Mouse (Mus musculus): ENCODE measurements around the gene Meis3.

The Meis3 gene

DNA sequence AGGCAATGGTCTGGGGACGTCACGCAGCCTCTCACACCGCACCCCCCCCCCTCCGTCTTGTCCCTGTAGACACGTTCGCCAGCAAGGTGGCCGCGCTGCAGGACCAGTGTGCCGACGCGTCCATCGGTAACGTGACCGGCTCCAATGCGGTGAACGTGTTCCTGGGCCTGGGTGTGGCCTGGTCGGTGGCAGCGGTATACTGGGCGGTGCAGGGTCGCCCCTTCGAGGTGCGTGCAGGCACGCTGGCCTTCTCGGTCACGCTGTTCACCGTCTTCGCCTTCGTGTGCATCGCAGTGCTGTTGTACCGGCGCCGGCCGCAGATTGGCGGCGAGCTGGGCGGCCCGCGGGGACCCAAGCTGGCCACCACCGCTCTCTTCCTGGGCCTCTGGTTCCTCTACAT lies 16.2 kb upstream of the Meis3 start:
- no peak for DNase-seq (ENCODE audit: low read depth, low spot score)

DNA sequence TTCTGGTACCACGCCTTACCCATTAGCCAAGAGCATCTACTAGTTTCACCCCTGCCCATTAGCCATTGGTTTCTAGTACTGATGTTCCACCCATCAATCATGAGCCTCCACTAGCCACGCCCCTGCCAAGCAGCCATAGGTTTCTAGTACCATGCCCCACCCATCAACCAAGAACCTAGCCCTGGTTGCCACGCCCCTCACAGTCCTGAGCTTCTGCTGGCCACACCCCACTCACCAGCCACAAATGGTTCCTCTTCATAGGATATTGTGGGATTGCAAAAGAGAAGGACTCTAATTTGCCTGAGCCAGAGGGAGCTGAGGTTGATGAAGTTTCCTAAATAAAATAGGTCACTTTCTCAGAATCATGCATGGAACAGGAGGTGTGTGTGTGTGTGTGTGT lies 14.2 kb upstream of the Meis3 start:
- no peak for DNase-seq (ENCODE audit: low read depth, low spot score)

DNA sequence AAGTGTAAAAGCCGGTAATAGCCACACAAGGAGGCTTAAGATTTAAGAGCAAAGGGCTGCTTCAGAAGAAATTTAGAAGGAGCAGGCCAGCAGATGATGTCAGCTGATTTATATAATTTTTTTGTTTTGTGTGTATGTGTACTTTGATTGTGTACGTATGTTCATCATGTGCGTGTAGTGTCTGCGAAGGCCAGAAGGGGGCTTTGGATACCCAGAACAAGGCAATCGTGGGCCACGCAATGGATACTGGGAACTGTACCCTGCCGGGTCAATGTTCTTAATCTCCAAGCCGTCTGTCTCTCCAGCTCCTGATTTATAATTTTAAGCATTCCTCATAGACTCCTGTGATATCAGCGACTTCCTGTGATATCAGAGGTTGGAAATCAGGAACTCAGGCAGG lies 13.6 kb upstream of the Meis3 start:
- DNase-seq (ENCODE audit: low read depth, low spot score) = no peak

DNA sequence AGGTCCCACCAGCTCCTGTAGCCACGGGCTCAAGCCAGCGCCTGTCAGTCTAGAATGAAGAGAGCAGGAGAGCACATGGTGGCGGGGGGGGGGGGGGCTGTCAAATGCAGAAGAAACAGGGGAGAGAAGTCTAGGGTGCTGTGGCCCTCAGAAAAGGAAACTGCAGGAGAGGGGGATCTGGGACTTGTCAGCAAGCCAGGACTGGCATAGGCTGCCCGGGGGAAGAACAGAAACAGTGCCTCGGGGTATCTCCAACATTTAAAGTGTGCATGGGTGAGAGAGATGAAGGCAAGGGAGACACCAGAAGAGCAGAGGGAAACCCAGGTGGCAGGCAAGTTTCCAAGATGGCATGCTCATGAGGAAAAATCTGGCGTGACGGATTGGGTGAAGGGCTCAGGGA lies 12.9 kb upstream of the Meis3 start:
- DNase-seq (ENCODE audit: low read depth, low spot score) = no peak

DNA sequence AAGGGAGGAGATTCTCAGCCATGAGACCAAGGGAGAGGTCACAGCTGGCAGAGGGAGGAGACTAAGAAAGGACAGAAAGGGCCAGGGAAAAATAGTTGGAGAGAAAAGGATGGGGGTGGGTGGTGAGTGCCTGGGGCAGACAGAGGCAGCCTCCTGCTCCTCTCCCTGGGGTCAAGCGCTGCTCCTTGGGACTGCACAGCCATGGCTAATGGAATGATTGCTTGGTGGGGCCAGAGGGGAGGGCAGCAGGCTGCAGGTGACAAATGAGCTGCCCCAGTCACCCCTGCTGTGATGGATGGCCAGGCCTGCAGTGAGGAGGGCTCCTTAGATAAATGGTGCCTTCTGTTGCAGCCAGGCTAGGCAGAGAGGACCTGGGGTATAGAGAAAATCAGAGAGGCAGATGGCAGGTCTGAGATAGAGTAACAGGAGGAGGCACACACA lies 2.7 kb upstream of the Meis3 start:
- no peak for DNase-seq (ENCODE audit: low read depth, low spot score)

DNA sequence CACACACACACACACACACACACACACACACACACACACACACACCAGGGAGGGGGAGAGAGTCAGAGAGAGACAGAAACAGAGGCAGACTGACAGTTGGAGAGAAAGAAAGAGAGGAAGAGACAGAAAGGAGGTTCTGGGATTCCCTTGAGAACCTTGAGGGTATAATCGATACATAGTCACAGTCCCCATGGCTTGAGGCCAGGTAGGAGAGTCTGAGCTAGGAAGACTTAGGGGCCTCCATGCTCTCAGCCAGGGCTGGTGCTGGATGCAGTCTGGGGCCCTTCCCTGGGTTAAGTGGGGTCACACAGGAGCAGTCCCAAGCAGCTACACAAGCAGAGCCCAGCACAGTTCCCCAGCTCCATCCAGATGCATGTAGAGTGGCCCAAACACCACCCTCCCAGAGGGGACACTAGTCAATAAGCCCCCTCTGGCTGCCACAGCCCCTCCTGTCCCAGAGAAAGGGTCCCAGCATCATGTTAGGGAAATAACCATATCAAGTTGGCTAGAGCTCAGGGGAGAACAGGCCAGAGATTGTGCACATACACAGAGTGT lies 2.2 kb upstream of the Meis3 start:
- DNase-seq (ENCODE audit: low read depth, low spot score) = no peak

DNA sequence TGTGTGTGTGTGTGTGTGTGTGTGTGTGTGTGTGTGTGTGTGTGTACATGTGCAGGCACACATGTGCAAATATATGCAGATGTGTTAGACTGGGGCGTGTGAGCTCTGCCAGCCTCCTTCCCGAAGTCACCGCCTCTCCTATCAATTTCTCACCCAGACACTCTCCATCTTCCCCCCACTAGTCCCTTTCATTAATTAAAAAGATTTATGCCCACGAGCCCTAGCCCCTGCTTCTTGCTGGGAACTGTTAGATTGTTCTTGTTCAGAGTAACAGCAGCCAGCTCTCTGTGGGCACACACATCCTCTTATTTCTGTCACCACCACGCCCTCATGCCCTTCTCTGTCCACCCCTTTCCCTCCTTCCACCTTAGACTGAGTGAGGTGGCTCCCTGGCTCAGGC lies 1.7 kb upstream of the Meis3 start:
- DNase-seq (ENCODE audit: low read depth, low spot score) = no peak

DNA sequence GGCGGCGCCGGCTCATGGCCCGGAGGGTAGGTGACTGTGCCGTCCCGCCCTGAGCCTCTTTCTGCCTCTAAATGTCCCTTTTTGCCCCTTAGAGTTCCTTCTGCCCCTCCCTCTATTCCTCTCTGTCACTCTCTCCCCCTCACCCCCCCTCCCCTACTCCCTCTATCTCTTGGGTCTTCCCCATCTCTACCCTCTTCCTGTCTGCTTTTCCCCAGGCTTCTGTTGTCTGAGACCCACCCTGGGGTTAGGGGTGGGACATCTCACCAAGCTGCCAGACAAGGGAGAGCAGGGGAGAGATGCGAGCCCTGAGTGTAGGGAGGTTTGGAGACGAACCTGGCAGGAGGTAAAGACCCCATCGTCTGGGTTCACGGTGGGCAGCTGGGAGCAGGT lies 647 bp downstream of the Meis3 start:
- DNase-seq (ENCODE audit: low read depth, low spot score) = no peak

DNA sequence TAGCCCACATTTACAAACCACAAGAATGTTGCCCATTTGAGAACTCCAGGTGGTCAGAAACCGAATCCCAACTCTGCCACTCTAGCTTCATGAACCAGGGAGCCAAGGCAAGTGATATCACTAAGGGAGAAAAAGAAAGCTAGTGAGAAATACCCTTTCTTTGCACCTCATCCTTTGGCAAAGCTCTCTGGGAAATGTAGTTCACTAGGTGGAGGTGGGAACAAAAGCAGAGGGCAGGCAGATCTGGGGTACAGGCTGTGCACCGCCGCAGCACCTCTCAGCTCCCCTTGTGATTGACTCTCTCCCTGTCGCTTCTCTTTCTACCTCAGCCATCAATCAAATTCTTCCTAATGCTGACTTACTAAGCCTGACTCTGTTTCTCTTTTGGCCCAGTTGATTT lies 3.2 kb downstream of the Meis3 start:
- no peak for DNase-seq (ENCODE audit: low read depth, low spot score)

DNA sequence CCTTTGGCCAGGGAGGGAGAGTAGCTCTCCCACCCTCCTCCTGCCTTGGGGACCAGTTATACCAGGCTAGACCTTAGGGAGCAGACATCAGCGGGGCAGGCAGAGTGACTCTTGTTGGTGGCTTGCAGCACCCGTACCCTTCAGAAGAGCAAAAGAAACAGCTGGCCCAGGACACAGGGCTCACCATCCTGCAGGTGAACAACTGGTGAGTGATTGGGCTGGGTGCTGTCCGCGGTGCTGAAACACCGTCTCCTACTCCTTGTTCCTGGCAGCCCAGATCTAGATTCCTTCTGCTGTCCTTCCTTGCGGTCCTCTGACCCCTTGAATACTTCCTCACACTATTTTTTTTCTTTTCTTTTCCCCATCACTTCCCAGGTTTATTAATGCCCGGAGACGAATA lies 8.8 kb downstream of the Meis3 start:
- DNase-seq (ENCODE audit: low read depth, low spot score) = no peak

DNA sequence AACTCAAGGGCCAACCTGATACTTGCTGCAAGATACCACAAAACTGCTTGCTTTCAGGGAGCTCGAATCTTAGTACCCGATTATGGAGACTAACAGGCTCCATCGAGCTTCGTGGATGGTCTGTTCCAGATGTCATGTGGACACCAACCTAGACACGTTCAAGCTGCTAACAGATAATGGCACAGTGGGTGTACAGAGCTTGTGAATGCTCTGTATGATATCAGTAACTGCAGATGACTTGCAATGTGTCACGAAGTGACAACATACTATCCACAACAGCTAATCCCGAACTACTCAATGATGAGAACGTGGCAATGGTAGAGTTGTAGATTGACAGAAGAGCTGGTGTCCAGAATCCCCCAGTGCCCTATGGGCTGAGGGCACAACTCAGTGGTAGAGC lies 12.6 kb downstream of the Meis3 start:
- DNase-seq (ENCODE audit: low read depth, low spot score) = no peak

DNA sequence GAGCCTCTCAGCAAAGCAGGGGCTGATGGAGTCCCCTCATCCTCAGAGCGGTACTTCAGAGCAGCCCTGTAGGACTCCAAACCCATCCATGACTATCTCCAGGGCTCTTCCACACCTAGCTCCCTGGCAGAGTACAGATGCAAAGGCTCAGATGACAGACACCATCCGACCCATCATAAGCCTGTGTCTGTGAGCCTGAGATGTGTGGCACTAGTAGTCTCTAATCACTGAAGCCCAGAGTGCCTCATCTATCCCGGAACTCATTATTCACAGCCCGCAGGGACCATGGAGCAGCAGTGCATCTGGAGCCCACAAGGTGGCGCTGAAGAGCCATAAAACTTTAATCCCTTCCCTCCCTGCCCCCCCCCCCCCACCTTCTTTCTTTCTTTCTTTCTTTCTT lies 17.4 kb downstream of the Meis3 start:
- DNase-seq (ENCODE audit: low read depth, low spot score) = peak; percentile 37

DNA sequence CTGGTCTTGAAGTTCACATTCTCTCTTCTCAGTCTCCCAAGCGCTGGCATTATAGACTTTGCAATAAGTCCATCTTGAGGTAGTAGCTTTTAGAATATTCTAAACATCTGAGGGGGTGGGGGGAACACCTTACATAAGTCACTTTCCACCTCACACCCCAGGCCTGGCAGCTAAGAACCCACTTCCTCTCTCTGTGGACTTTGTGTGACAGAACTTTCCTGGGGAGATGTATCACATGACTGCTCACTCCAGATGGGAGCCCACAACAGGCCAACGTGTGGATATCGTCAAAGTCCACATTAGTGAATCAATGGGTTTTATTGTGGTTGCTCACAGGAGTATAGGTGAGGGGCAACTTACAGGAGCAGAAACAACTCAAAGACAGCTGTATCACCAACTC lies 18.8 kb downstream of the Meis3 start:
- no peak for DNase-seq (ENCODE audit: low read depth, low spot score)

DNA sequence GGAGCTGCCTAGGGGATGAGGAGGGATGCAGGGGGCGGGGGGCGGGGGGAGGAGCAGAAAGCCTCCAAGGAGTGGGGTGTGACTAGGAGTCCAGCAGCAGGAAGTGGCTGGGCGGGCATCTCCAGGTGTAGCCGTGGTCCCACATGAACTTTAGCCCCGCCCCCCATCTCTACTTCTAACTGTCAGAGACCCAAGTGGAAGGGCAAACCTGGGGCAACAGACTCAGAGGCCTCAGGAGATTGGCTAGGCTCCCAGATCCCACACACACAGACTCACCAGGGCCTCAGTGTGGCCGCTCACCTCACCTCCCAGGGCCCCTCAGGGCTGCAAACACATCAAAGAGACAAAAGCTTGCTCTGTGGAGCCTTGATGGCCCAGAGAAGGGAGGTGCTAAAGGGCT lies 21.7 kb downstream of the Meis3 start:
- no peak for DNase-seq (ENCODE audit: low read depth, low spot score)

DNA sequence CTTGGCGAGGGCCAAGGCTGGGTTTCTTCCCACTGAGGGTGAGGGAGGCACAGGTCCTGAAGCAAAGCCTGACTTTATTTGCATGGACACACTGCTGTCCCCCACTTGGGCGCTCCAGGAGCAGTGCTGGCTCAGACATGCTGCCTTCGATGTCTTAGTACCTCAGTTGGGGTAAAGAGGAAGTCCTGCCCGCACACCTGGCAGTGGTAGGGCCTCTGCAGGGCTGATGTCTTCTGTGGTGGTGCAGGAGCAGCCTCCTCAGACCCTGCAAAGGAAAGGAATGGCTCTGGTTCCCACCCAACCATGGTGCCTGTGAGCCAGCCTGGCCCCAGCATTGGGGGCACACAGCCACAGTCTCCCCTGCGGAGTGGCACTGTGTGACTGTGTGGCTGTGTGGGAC lies 22.3 kb downstream of the Meis3 start:
- no peak for DNase-seq (ENCODE audit: low read depth, low spot score)

DNA sequence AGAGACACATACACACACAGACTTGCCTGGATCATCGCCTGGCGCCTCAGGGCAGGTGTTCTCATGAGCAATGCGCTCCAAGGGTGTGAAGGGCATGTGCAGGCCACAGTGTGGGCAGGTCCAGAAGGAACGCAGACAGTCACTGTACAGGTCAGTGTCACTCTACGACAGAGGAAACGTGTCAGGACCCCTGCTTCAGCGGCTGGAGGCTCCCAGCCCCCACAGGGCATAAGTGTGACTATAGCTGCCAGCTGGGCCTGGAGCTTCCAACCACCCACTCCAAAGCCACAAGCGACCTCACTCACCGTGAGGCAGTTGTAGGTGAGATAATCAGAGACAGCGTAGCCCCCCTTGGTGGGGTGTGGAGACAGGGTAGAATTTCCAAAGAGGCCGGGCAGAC lies 23.6 kb downstream of the Meis3 start:
- no peak for DNase-seq (ENCODE audit: low read depth, low spot score)

DNA sequence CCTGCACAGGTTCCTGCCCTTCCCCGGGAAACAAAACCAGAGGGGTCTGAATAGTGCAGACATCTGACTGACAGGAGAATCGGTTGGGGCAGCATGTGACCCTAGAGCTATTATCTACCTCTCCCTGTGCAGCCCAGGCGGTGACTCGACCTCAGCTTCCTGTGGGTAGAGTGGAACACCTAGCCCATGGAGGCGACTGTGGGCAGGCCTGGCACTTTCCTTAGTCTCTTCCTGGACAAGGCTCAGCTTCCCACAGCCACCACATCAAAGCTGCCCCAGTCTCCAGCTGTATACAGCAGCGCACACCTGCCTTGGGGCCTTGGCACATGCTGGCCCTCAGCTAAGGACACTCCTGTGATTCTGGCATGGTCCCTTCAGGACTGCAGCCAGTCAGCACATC lies 26.2 kb downstream of the Meis3 start:
- DNase-seq (ENCODE audit: low read depth, low spot score) = no peak

DNA sequence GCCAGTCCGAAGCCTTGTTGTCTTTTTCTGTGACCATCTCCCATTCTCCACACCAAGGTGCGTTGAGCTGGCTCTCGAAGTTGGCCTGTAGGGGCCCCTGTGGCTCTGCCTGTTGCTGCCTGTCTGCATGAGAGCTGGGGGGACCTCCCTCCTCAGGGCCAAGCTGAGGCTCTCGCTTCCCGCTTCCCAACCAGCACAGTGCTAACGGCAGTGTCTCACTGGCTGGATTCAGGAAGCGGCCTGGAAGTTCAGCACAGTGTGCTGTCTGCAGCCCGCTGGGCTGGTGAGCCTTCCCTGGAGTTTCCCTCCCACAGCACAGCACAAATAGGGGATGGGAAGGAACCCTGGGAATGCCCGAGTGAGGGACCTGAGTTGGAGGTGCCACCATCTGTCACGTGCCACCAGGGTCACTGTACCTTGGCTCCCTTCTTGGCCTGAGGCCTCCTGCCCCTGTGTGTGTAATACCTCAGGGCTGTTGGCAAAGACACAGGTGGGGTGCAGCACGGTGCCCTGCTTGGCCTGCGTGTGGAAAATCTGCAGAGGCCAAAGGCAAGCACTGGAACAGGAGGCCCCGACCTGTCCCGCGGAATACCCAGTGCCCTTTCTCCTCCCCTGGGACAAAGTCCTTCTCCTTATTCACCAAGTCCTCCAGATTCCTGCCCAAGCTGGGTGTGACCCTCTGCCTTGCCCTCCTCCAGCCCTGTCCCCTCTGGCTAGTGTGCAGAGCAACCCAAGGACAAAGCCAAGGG lies 28.0 kb downstream of the Meis3 start:
- DNase-seq (ENCODE audit: low read depth, low spot score) = no peak

DNA sequence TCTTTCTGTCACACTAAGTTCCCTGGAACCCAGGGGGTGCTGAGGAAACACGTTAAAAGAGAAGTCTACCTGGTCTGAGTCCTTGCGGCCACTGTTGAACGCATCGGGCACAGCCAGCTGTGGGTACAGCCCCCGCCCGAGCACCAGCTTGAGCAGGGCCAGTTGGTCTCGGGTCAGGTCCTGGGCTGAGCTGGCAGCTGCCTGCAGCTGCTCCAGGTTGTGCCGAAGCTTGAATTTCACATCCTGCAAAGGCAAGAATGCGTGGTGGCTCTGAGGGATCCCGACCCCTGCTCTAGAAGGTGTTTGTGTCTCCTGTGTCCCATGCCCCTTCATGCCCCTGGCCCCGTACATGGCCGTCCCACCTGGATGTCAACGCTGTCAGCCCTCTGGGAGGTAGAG lies 28.6 kb downstream of the Meis3 start:
- no peak for DNase-seq (ENCODE audit: low read depth, low spot score)

DNA sequence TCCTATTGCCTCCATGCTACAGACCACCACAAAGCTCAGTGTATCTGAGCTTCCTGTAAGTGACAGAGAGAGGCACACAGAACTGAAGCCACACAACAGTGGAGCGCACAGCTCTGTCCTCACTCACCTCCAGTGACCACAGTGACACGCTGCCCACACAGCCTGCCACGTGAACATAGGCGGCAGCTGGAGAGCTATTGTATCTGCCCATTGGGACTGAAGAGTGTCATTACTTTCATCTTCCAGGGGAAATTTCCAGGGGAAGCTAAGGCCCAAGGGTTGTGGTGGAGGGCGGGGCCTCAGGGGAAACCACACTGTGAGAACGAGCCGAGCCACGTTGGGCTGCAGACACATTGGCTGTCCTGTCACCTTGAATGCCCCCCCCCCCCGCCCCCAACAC lies 29.9 kb downstream of the Meis3 start:
- DNase-seq (ENCODE audit: low read depth, low spot score) = no peak

DNA sequence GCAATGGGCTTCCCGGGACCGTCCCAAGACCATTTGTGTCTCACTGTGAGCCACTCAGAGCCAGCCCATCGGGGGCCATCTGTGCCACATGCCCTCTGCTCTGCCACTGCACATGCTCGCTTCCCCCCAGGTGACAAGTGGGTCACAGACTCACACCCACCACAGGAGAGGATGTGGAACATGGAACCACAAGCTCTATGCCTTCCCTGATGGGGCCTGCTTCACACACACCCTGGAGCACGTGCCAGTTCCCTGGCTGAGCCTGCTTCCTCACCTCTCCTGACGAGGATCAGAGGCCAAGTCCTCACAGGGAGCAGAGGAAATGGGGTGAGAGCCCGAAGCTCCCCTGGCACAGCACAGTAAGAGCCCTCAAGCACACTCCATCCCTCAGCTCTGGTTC lies 32.2 kb downstream of the Meis3 start:
- no peak for DNase-seq (ENCODE audit: low read depth, low spot score)

DNA sequence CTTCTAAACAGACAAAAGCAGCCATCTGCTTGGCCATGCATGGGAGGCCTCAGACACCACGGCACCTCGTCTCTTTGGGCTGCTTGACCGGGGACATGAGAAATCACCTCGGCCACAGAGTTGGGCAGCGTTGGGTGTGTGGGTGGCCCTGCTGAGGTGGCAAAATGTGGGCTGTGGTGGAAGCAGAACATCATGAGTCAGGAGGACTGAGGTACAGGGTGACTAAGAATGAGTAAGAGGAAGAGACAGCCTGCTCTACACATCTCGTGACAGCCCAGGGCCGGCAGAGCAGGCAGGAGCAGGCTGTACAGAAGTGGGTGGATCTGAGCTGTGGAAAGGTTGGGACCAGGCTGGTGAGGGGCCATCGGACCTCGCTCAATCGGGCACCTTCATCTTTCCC lies 32.6 kb downstream of the Meis3 start:
- DNase-seq (ENCODE audit: low read depth, low spot score) = peak; percentile 30

DNA sequence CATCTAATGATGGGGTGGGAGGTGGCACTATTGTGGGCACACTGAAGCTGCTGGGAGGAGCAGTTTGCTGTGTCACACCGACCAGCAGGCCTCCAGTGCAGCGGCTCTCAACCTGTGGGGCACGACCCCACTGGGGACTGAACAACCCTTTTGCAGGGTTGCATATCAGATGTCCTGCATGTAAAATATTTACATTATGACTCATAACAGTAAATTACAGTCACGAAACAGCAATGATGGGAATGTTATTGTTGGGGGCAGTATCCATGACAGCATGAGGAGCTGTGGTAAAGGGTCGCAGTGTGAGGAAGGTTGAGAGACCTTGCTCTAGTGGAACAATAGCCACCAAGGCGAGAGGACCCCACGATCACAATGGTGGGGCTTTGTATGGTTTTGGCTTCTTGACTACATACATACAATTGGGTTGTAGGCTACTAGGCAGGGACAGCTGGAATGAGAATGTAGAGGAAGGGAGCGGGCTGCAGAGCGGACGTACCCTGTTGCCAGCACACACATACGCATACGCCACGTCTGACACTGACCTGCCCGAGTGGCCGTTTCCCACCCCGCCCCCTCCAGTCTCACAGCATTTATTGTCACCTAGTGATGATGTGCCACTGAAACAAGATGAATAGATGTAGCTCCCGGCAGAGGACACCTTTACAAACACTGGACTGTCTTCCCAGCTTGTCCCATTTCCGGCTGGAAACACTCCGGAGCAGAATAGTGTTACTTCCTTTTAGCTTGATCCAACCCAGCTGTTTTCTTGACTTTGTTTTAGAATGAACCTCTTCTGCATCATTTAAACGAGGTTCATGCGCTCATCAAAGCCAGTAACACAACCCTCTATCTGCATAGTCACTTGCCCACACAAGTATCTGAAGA lies 34.1 kb downstream of the Meis3 start:
- DNase-seq (ENCODE audit: low read depth, low spot score) = no peak
